Mouse (Mus musculus): ENCODE measurements around the gene Qpctl.

Qpctl gene

DNA sequence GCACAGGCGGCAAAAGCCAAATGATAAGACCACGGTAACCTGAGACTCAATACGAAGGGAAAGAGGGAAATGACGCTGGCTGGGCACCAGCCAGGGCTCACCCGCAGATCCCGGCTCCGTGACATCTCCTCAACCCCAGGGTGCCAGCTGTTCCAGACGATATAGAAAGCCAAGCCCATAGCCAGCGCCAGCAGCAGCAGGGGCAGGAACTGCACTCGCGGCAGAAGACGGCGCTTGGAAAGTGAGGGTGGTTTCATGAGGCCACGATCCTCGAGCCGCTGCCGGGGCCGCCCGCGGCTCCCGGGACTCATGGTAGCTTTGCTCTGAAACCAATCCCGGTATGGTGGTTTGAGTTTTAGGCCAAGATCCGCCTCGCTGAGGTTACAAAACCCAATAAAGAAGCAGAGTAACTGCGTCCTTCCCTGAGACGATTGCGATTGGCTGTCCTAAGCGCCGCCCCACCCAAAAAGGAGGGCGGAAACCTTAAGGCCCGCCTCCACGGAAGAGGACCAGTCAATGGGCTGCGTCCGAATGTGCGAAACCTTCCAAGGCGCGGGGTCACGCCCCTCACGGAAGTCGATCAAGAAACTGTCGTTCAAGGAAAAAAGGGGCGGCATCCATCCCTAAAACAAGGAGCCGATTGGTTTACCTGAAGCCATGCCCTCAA, at the start of gene Qpctl:
Gene Qpctl (minus strand): TSS at position 417 of the 667 bp plus-strand sequence.
- DNase-seq = peak; percentile 96 to 99

DNA sequence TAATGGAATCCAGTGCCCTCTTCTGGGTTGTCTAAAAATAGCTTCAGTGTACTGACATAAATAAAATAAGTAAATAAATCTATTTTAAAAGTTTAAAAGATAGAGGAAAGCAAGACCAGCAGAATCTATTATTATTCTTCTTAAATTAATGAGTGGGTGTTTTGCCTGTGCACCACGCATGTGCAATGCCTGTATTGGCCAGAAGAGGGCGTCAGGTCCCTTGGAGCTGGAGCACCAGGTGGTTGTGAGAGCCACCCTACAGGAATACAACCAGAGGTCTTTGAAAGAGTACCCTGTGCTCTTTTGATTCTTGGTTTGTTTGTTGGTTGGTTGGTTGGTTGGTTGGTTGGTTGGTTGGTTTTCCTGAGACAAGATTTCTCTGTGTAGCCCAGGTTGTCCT, 48.9 kb upstream of the Qpctl start:
- DNase-seq = peak in 1 of 2 experiments; percentile 40

DNA sequence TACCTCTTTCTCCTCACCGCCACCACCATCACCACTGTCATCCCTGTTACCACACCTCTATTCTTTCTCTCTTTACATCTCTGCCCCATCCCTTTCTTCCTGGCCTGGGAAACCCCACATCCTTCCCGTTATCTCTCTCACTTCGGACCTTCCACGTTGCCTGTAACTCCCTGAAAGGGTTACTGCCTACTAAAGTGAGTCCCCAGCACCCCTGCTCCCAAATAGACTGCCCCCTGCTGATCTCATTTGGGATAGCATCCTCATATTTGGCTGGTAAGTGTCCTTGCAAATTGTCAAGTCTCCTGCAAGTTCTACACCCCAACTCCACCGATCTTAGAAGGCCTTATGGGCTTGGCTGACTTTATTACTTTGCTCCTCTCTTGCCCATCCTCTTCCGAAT, 47.6 kb upstream of the Qpctl start:
- DNase-seq = peak; percentile 35 to 54

DNA sequence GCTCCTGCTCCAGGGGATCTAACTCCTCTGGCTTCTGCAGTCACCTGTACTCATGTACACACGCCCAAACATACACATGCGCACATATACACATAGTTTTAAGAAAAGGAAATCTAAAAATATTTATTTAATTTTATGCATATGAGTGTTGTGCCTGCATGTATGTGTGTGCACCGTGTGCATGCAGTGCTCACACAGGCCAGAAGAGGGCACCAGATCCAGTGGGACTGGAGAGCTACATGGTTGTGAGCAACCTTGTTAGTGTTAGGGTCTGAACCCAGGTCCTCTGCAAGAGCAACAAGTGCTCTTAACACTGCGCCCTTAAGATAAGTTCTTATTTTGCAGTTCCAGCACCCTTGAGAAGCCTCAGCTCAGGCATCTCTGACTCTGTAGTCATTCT, 45.6 kb upstream of the Qpctl start:
- DNase-seq = no peak

DNA sequence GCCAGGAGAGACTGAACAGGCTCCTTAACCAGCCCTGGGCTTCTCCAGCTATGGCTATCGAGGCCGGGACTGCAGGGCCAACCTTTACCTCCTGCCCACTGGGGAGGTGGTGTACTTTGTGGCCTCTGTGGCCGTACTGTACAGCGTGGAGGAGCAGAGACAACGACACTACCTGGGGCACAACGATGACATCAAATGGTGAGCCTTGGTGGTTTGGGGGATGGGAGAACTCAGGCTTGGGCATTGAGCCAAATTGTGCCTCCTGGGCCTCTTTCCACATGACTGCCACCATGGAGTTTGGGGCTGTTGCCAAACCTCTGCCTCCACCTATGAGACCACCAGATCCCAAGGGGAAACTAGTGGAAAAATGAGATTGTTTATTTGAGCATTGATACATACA, 35.7 kb upstream of the Qpctl start:
- DNase-seq = no peak

DNA sequence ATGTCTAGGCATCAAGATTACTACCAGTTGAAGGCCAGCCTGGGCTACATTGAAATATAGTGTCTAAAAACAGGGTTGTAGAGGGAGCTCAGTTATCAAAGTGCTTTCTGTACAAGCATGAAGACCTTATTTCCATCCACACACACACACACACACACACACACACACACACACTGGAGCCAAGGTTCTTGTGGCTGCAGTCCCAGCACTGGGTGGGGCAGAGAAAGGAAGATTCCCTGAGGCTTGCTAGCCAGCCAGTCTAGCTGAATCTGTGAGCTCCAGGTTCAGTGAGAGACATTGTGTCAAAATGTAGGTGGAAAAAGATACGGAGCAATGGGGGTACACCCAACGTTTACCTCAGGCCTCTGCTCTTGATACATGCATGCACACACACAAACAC, 35.2 kb upstream of the Qpctl start:
- DNase-seq = no peak

DNA sequence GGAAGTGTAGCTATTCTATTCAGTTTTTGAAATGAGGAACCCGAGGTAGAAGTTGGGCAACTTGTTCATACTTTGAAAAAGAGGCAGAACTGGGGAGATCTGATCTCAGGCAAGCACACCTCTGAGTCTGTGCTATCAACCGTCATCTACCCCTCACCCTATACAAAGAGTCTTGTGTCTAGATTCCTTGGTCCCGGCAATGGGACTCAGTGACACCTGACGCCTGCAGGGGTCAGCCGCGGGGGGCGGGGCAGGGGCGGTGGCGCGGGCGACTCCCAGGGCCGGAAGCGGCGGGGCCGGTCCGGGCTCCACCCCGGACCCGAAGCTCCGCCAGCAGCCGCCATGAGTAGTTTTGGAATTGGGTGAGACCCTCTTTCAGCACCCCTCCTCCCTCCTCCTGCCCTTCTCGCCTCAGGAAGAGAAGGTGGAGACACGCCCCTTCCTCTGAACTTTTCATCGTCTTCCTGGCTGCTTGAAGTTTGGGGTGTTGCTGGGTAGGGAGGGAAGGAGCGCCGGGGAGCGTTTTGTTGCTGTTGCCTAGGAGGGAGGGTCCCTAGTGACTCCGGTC, 31.9 kb upstream of the Qpctl start:
- DNase-seq = no peak

DNA sequence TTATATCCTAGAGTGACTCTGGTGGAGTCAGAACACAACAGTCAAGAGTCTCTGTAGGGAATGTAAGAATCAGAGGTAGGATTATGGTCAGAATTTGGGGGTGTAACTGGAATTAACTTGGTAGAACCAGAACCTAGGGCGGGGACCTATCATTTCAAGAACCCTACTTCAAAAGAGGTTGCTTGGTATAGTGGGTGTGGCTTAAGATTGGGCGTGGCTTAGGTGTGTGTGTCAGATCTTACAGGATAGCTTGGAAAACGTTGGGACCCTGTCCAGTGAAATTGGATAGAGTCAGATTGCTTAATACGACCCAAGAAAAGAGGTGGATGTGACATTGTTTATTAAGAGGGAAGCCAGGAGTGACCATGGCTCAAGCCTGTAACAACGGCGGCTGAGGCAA, 30.8 kb upstream of the Qpctl start:
- DNase-seq = no peak

DNA sequence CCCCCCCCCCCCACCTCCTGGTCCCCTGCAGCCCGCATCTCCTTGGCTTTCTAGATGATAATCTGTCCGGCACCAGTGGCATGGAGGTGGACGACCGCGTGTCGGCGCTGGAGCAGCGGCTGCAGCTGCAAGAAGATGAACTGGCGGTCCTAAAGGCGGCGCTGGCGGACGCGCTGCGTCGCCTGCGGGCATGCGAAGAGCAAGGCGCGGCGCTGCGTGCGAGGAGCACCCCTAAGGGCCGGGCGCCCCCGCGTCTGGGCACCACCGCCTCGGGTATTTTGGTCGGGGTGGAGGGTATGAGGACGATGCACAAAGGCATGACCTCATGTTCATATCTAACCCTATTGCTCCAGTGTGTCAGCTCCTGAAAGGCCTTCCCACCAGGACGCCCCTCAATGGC, 30.1 kb upstream of the Qpctl start:
- DNase-seq = peak; percentile 57 to 66

DNA sequence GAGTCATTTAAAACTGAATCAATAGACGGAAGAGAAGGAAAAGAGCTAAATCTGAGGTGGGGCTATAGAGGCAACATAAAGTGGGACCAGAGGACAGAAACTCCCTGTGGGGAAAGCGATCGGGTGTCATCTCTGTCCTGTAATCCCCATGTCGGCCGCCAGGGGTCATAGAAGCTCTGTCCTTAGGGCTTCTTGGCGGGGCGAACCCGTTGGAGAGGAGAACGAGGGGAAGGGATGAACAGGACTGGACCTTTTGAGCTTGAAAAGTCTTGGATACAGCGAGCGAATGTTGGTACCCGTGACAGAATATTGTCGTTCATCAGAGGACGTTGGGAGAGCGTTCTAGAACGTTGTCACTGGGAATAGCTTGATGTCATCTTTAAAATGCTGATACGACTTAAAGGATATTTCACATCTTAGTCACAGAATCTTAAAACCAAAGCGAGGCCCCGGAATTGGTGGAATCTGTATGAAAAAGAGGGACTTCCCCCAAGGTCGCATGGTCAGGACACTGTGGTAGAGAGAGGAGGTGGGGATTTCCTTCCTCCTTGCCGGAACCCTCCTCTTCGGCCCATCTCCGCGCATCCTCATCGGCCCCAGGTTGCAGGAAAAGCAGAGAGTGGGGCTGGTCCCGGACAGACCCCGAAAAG, 29.5 kb upstream of the Qpctl start:
- DNase-seq = peak; percentile 87 to 91

DNA sequence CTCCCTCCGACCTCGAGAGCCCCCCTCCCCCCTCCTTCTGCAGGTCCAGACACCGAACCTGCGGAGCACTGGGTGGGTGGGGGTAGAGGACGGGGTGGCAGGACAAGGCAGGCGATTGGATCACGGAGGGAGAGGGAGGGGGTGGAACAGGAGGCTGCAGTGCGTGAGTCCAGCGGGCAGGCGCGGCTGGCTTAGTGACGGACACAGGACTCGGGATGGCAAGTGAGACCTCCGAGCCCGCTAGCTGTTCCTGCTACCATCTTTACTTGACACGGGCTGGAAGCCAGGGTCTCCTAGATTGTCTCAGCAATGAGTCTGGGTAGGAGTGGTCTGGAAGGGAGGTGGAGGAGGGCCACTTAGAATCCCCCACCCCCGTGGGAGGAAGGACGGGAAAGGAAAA, 28.9 kb upstream of the Qpctl start:
- DNase-seq = peak; percentile 48 to 58

DNA sequence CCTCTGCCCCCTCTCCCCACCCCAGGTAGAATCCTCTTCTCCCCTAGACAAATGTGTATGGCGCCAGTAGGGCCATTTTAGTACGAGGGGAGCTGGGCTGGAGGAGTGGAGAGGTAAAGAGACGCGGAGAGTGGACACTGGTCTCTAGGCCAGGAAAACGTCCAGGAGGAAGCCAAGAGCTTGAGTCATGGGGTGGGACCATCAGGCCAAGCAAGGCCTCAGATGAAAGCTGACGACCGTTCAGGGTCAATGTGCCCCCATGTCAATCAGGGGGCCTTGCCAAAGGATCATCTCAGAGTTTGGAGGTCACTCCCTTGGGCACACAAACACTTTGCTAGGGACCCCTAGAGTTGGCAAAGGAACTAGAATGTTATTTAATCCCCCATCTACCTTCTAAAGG, 28.1 kb upstream of the Qpctl start:
- DNase-seq = peak; percentile 25 to 35

DNA sequence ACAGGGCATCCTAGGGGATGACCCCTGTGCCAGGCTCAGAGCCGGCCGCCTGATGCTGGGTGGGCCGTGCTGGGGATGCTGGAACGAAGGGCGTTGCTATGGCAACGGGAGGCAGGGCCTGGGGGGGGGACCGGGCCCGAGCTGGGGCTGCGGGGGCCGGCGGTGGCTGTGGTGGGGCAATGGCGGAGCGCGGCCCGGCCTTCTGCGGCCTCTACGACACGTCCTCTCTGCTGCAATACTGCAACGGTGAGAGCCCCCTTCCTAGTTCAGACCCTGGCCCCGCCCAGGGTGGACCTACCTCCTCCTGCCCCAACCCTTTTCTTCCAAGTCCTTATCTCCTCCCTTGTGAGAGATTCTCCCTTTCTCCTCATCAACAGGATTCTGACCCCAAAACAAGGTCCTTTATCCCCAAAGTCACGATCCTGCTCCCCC, 27.4 kb upstream of the Qpctl start:
- no peak for DNase-seq

DNA sequence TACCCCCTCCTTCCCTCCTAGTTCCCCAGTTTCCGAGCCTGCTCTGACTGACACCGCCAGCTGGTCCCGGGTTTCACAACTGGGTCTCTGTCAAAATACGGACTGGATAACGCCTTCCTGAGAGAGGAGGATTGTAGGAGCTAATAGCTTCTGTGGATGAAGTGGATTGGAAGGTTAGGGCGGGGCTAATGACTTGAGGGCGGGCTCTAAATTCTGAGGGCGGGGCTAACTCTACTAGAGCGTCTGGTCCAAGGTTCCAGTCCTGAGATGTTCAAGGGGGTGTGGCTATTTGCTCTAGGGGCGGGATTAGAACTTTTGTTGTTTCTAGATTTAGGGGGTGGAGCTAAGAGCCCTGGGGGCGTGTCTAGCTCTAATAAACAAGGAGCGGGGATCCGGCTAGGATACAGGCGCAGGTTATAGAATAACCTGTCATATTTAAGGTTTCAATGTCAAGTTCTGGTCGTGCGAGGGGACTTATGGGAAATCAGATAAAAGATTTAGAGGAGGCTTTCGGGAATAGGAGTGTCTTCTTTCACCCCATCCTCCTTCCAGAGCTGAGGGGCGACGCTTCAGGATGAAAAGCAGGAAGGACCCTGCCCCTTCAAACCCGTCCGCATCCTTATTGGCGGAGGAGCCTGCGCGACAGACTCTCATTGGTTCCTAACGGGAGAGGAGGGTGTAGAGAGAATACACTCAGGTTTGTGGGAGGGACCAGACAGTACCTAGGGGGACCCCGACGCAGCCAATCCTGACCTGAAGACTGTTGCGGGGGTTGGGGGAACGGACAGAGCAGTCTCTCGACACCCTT, 26.8 kb upstream of the Qpctl start, which contains the start of gene Eml2:
Gene Eml2 (plus strand): TSS at position 714 of the 808 bp plus-strand sequence.
- peak; percentile 84 to 91 for DNase-seq

DNA sequence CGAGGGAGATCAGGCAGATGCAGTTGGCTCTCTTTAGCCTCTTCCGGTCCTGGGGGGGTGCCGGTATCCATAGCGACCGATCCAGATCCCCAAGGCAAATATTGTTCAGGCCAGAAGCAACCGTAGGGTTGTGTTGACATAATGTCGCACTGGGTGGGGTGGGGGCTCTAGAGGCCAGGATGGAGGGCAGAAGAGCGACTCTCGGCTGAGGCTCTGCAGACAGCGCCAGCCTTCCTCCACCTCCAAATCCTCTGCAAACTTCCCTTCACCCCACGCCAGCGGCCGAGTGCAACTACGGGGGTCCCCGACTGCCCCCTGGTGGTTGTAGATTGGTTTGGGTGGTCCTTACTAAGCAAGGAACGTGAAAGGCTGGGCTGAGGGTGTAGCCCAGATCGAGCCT, 23.8 kb upstream of the Qpctl start:
- DNase-seq = peak; percentile 69 to 74

DNA sequence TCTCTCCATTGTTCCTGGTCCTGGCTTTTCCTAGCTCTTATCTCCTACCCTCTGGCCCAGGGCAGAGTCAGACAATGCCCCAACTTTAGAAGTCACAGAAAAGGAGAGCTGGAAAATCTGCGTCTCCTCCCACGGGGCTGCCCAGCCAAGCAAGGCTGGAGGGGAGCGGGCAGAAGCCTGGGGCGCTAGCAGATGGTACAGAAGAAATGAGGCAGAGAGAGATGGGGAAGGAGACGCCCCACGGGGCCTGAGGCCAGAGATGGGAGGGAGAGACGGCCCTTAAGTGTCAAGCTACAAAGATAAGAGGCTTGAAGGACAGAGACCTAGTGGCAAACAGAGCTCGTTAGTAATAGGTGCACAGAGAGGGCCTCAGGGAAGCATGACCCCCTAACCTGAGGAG, 22.7 kb upstream of the Qpctl start:
- peak; percentile 46 to 52 for DNase-seq

DNA sequence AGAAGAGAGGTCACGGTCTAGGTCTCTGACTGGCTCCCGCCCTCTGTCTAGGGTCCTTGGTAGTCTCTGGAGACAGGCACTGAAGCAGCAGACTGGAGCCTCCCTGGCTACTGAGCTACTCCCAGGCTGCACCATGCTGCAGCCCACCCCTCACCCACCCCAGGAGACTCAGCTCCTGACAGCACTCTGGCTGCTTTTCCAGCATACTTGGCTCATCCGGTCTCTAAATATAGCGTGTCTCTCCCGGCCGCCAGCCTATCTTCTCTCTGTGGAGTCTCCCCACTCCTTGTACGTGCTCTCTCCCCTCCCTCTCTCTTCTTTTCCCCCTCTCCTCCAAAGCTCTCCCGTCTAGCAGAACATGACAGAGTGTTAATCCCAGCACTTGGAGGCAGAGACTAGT, 21.1 kb upstream of the Qpctl start:
- DNase-seq = no peak

DNA sequence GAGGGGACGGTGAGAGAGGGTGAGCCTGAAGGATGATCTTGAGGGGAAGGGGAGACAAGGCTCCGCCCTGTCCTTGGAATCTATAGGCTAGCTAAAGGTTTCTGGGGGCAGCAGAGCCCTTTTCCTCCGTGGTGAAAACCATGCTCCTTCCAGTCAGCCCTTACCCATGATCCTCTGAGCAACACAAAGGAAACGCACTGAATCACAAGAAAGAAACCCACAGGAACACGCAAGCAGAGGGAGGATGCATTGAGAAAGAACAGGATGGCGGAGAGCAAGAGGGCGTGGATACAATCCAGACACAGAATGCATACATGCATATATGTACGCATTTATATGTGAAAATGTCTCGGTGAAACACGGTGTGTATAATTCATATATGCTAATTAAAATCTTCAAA, 20.4 kb upstream of the Qpctl start:
- no peak for DNase-seq

DNA sequence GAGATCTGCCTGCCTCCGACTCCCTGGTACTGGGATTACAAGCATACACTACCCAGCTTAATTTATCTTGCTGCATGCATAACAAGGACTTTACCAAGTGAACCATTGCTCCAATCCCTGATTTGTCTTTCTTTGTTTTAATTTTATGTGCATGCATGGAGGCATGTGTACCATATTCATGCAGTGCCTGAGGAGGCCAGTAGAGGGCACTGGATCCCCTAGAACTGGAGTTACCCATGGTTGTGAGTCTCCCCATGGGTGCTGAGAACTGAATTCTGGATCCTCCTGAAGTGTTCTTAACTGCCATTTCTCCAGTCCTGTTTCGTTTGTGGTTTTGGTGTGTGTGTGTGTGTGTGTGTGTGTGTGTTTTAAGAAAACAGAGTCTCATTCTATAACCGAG, 17.9 kb upstream of the Qpctl start:
- DNase-seq = no peak

DNA sequence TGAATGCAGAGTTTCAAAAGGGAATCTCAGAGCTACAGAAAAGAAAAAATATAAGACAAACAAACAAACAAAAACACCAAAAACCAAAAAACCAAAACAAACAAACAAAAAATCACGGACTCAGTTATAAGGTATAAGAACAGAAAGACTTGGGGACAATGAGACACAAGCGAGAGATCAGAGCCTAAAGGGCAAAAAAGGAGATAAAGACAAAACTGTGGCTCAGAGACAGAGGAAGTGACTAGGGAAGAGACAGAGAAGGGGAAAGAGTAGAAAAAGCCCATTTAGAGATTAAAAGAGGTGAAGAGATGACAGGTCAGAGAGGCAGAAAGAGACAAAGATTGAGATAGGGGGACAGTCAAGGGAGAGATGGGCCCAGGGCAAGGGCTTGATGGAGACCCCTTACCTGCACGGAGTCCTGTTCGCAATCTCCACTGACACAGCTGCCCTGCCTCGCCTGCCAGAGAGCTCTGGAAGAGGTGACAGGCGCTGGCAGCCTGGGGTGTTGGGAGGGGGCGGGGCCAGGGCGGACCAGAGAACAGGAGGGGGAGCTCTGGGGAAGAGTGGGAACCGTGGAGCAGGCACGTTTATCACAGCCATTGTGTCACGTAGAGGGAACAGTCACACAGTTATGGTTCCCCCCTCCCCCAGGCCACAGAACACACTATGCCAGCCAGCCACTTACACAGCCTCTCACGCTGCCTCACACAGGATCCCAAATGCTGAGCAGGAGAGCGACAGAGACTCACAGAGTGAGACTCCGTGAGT, 16.7 kb upstream of the Qpctl start, which contains the start of gene Gipr:
Gene Gipr (minus strand): TSS at position 472 of the 768 bp plus-strand sequence.
- no peak for DNase-seq

DNA sequence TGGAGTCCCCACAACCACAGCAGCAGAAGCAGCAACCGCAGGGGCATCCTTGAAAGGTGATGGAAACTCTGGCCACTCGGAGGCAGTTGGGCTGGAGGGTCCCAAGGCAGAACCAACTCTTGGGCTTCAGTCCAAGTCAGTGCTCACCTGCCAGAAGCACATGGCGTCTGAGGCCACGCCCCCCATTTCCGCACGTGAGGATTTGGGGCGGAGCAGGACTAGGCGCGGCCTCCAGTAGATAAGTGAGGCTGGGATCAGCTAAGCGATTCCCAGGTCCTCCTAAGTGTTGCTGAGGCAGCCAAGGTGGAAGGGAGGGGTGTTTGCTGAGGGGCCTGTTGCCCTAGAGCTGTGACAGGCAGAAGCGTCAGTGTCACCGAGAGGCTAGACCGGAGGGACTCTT, 15.9 kb upstream of the Qpctl start:
- no peak for DNase-seq

DNA sequence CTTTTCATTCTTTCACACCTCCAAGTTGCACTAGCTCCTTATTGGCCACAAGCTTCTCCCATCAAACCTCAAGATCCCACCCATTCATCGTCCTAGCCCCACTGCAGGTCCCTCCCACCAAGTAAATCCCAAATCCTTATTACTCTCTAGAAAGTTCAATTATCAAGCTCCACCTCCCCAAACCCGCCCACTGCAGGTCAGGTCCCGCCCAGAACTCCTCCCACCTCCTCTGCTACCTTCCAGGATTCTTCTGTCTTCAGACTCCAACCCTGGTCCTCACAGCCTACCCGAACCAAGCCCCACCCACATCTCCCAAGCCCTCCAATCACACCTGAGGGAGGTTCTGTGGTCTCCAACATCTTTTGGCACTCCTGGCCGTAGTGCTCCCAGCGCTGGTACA, 15.1 kb upstream of the Qpctl start:
- DNase-seq = no peak

DNA sequence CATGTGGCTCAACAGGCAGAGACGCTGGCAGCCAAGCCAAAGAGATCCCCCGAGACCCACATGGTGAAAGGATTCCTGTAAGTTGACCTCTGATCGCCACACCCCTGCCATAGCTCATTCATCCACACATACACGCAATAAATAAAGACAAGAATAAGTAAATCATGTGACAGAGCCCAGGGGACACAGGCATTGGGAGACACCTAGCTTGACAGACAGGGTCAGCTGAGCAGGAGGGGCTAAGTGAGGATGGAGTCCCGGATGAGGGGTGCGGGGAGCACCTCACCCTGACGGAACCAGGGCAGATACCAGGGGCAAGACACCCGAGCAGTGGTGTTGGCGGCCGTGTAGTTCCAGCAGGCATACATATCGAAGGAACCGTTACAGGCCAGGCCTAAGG, 14.7 kb upstream of the Qpctl start:
- no peak for DNase-seq
